Mouse (Mus musculus) intestine, embryonic 16.5 days (tissue): ENCODE data around the gene Hjurp. TPM values are rescaled to one million over a fixed set of nuclear protein-coding genes. Genes with fewer than 3 reads are reported as not detected.
A peak's percentile ranks its signal among the peaks of the same experiment; 100 is the strongest.

Experiments
- ATAC-seq: fragments of 200-750 bp; cut with Nextera tagmentation; 2 replicates; pipeline ENCODE4 v1.8.0; 2017; ENCODE audit warnings: moderate TSS enrichment, moderate library complexity
- H3K27ac ChIP-seq: fragments of 300-500 bp; sonication (generic); 2 replicates; pipeline ENCODE4 v1.5.1; 2014; ENCODE audit warnings: mild to moderate bottlenecking, low read length
- H3K27me3 ChIP-seq: fragments of 300-500 bp; sonication (generic); replicated peaks from 2 replicates; pipeline ENCODE4 v1.6.1; 2014; ENCODE audit warnings: low read length, control low read depth, mixed read lengths; ENCODE audit not compliant: control insufficient read depth, insufficient read depth
- H3K36me3 ChIP-seq: fragments of 300-500 bp; sonication (generic); 2 replicates; pipeline ENCODE4 v1.6.1; 2014; ENCODE audit warnings: low read length, control low read depth; ENCODE audit not compliant: control insufficient read depth, insufficient read depth
- H3K4me1 ChIP-seq: fragments of 300-500 bp; sonication (generic); 2 replicates; pipeline ENCODE4 v1.6.1; 2014; ENCODE audit warnings: low read length, control low read depth, mixed read lengths; ENCODE audit not compliant: control insufficient read depth, insufficient read depth
- H3K4me2 ChIP-seq: fragments of 300-500 bp; sonication (generic); 2 replicates; pipeline ENCODE4 v1.6.1; 2014; ENCODE audit warnings: low read depth, low read length, control low read depth
- H3K4me3 ChIP-seq: fragments of 300-500 bp; sonication (generic); 2 replicates; pipeline ENCODE4 v1.5.1; 2014; ENCODE audit warnings: mild to moderate bottlenecking, low read length
- H3K9ac ChIP-seq: fragments of 300-500 bp; sonication (generic); 2 replicates; pipeline ENCODE4 v1.6.1; 2014; ENCODE audit warnings: low read depth, low read length
- H3K9me3 ChIP-seq: fragments of 300-500 bp; sonication (generic); 2 replicates; pipeline ENCODE4 v1.6.1; 2016; ENCODE audit warnings: low read length, control low read depth; ENCODE audit not compliant: control insufficient read depth
- WGBS: fragments of 180-500 bp; shearing (Covaris S2); extraction: QIAGEN DNeasy Blood & Tissue Kit; methylation state at CpG from one replicate; pipeline ENCODE4 v1.1.7; 2014; 5-methylcytosine and 5-hydroxymethylcytosine counted together
- polyA plus RNA-seq: library from polyadenylated mRNA; unstranded; fragments of >200 nt; fragmentation: Nextera tagmentation; extraction: Ambion mirVana; gene quantifications from 2 replicates; pipeline ENCODE4 v1.2.1, GENCODE M21; 2015

The Hjurp gene
- polyA plus RNA-seq, 1 experiment from 2014 or later = 141 TPM

DNA sequence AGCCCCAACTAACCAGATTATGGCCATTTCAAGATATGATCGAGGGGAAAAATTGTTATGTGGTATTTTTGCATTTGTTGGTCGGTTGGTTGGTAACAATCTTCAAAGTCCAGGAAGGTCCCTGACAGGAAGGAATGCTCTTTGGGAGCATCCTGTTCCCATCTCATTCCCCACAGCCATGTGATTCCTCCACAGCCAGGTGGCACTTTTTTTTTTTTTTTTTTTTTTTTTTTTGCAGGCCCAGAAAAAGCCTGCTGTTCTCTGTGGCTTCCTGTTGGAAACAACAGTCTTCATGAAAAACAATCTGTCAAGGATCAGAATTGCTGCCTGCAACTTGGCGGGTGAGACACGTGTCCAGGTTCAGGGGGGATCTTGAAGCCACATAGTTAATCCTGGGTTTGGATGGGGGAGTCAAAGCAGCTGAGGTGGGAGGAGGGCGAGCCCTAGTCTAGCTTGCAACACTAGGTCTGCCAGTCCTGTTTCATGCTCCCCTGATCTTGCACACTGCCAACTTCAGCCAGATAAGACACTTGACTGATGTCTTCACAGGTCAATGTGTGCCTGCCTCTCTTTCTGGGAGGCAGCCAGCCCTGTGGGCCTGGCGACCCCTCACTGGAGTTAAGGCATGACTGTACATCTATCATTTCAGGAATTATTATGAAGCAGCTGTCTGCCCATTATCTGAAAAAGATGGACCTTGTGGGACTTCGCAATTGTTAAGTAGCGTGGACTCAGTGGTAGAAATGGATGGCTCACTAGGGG lies 18.4 kb downstream of the Hjurp start:
- 72% methylated on average over 8 of the region's 8 CpGs for WGBS
- H3K36me3 ChIP-seq = peaks cover 34% of the 10 kb centered on the region
- H3K27ac ChIP-seq = no peak overlapping the region
- no peak overlapping the region for H3K9ac ChIP-seq
- no peak overlapping the region for H3K4me2 ChIP-seq
- H3K27me3 ChIP-seq = no peaks in the 10 kb centered on the region
- peaks cover 10% of the 10 kb centered on the region; the same call in 1 of the 2 replicates for H3K9me3 ChIP-seq
- H3K4me3 ChIP-seq = no peak overlapping the region
- 0 out of 2 replicates have a peak, but pooled peaks cover 10% of the 10 kb centered on the region for H3K4me1 ChIP-seq
- 0 out of 2 replicates have a peak, but pooled peaks have one; percentile 1 for ATAC-seq

GRCm38 (mm10) chr1:88258361-88258760 lies 19.1 kb downstream of the Hjurp start:
- Histone ChIP-seq H3K27ac (no peak overlapping the region), H3K9me3 (peaks cover 10% of the 10 kb centered on the region; the same call in 1 of the 2 replicates), H3K4me3 (no peak overlapping the region), H3K27me3 (no peaks in the 10 kb centered on the region), H3K4me1 (0 out of 2 replicates have a peak, but pooled peaks cover 10% of the 10 kb centered on the region), H3K36me3 (peaks cover 27% of the 10 kb centered on the region), H3K4me2 (no peak overlapping the region), H3K9ac (no peak overlapping the region)
- no peak for ATAC-seq
- 65% methylated on average over 6 of the region's 6 CpGs for WGBS

GRCm38 (mm10) chr1:88257681-88258080 lies 19.8 kb downstream of the Hjurp start:
- H3K4me2 ChIP-seq = no peak overlapping the region
- no peak overlapping the region for H3K4me3 ChIP-seq
- WGBS = 82% methylated on average over 6 of the region's 6 CpGs
- H3K27me3 ChIP-seq = no peaks in the 10 kb centered on the region
- no peak overlapping the region for H3K27ac ChIP-seq
- H3K9me3 ChIP-seq = peaks cover 10% of the 10 kb centered on the region; the same call in 1 of the 2 replicates
- peaks cover 20% of the 10 kb centered on the region for H3K36me3 ChIP-seq
- H3K9ac ChIP-seq = no peak overlapping the region
- H3K4me1 ChIP-seq = 0 out of 2 replicates have a peak, but pooled peaks cover 10% of the 10 kb centered on the region
- no peak for ATAC-seq

DNA sequence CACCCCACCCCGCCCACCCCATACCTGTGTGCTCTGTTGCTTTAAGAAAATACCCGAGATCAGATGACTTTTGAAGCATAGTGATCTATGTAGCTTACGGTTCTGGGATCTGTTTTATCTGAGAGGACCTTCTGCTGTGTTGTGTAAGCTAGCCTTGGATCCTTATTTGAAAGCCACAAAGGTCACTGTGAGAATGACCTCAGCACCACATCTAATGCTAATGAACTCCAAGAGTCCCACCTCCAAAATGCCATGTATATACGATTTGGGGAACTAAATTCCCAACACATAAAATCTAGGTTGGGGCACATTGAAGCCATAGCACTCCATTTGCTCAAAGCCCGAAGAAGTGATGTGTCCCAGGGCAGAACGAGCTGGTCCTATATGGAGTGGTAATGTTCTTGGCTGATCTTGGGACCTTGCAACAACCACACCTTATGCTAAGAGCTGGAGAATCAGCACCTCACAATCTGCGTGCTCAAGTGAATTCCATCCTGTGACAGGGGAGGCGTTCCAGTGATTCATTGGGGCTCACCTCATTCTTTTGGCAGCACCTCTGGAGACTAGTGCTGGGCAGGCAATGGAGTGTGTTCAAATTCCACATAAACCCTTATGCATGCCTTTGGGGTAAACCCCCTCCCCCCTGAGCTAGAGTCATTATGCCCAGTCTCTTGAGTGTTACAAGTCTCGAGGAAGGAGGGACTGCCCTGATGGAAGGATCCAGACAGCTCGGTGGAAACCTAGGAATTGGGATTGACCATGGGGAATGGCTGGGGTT lies 20.4 kb downstream of the Hjurp start:
- H3K9ac ChIP-seq = no peak overlapping the region
- 0 out of 2 replicates have a peak, but pooled peaks cover 5% of the 10 kb centered on the region for H3K4me1 ChIP-seq
- H3K9me3 ChIP-seq = peaks cover 10% of the 10 kb centered on the region; the same call in 1 of the 2 replicates
- no peaks in the 10 kb centered on the region for H3K27me3 ChIP-seq
- WGBS = 77% methylated on average over 10 of the region's 10 CpGs
- H3K36me3 ChIP-seq = peaks cover 15% of the 10 kb centered on the region
- H3K4me2 ChIP-seq = no peak overlapping the region
- no peak overlapping the region for H3K27ac ChIP-seq
- ATAC-seq = no peak
- no peak overlapping the region for H3K4me3 ChIP-seq

DNA sequence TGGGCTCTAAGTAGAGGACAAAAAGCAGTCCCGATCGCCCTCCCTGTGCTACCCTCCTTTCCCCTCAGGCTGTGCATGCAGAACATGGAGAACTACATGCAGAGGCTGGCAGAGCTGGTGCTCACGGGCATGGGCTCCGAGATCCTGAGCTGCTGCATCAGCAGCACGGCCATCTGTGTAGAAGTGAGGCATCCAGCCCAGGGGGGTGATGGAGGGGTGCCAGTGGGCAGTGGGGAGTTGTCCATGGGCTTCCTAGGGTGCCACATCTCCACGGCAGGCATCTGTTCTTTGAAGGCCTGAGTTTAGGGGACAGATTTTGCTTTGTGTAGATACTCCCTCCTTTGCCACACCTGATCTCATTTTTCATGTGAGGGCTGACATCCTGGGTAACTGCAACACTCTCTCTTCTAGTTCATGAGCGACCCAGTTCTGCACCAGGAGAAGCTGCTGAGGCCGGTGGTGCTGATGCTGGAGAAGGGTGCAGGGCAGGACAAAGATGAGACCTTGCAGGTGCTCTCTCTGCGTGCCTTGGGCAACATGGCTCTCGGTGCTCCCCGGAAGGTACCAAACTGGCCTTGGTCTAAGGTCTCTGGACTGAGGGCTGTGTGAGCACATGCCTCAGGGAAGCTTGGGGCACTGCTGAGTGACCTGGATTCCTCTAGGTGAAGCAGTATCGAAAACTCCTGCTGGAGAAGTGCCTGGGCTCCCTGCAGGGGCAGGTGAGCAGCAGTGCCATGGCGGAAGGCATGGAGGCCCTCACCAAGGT lies 21.3 kb downstream of the Hjurp start:
- H3K4me1 ChIP-seq = 0 out of 2 replicates have a peak, but pooled peaks cover 5% of the 10 kb centered on the region
- H3K4me3 ChIP-seq = no peak overlapping the region
- H3K4me2 ChIP-seq = no peak overlapping the region
- no peaks in the 10 kb centered on the region for H3K27me3 ChIP-seq
- peaks cover 6% of the 10 kb centered on the region for H3K36me3 ChIP-seq
- 79% methylated on average over 13 of the region's 13 CpGs for WGBS
- peaks cover 10% of the 10 kb centered on the region; the same call in 1 of the 2 replicates for H3K9me3 ChIP-seq
- H3K27ac ChIP-seq = no peak overlapping the region
- H3K9ac ChIP-seq = no peak overlapping the region
- ATAC-seq = no peak

DNA sequence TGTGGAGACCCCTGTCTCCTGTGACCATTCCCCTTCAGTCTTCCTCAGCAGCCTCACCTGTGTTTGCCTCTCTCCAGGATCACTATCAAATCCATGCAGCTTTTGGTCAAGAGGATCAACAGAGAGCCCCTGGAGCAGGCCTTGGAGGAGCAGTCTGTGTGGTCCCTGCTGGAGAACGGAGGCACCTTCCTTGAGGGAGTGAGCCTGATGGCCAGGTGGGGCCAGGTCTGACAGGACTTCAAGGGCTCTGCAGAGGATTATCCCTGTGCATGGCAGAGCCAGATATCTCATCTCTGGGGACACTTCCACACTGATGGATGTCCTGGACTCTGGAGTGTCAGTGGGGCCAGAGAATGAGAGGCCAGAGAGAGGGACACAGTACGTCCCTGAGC lies 22.0 kb downstream of the Hjurp start:
- WGBS = 58% methylated on average over 2 of the region's 2 CpGs
- ATAC-seq = no peak

GRCm38 (mm10) chr1:88254793-88255465 lies 22.5 kb downstream of the Hjurp start:
- H3K4me1 ChIP-seq = 0 out of 2 replicates have a peak, but pooled peaks cover 2% of the 10 kb centered on the region
- 86% methylated on average over 12 of the region's 12 CpGs for WGBS
- ATAC-seq = no peak

More for the DNA sequence above, 22.0 kb downstream of the Hjurp start:
- Histone ChIP-seq H3K9ac (no peak overlapping the region), H3K36me3 (peaks cover under 1% of the 10 kb centered on the region; the same call in 1 of the 2 replicates), H3K4me1 (0 out of 2 replicates have a peak, but pooled peaks cover 5% of the 10 kb centered on the region), H3K4me3 (no peak overlapping the region), H3K4me2 (no peak overlapping the region), H3K27ac (no peak overlapping the region), H3K27me3 (no peaks in the 10 kb centered on the region), H3K9me3 (peaks cover 16% of the 10 kb centered on the region; the same call in 1 of the 2 replicates)

DNA sequence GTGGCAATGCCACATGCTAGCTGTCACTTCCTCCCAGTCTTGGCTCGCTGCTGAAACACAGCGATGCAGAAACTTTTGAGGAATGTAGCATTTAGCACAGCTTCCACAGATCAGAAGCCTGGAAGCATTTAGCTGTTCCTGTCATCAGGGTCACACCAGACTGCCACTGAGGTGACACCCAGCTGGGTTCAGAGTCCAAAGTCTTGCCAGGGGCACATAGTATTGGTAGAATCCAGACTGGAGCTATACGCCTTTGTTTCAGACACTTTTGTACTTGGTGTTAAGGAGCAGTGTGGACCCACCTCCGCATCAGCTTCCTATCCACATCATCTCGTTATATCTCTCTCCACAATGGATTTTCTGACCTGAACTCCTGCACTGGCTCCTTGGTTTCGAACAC lies 23.9 kb downstream of the Hjurp start:
- no peak overlapping the region for H3K4me2 ChIP-seq
- H3K4me1 ChIP-seq = no peaks in the 10 kb centered on the region
- peaks cover 34% of the 10 kb centered on the region for H3K9me3 ChIP-seq
- H3K9ac ChIP-seq = no peak overlapping the region
- ATAC-seq = peak; percentile 52
- no peaks in the 10 kb centered on the region for H3K27me3 ChIP-seq
- 71% methylated on average over 6 of the region's 6 CpGs for WGBS
- H3K27ac ChIP-seq = no peak overlapping the region
- H3K4me3 ChIP-seq = no peak overlapping the region
- no peaks in the 10 kb centered on the region for H3K36me3 ChIP-seq

More at GRCm38 (mm10) chr1:88254793-88255465, 22.5 kb downstream of the Hjurp start:
- H3K36me3 ChIP-seq = no peaks in the 10 kb centered on the region
- peaks cover 21% of the 10 kb centered on the region for H3K9me3 ChIP-seq
- H3K27me3 ChIP-seq = no peaks in the 10 kb centered on the region
- H3K4me3 ChIP-seq = no peak overlapping the region
- no peak overlapping the region for H3K27ac ChIP-seq
- no peak overlapping the region for H3K4me2 ChIP-seq
- H3K9ac ChIP-seq = no peak overlapping the region
